Mouse (Mus musculus): ENCODE data around the gene Bcat1.

Bcat1 gene

GRCm38 (mm10) chr6:145009859-145010818 is 65.8 kb downstream of the Bcat1 start:
- no peak for DNase-seq (ENCODE audit: low spot score in 2 of 2)

DNA sequence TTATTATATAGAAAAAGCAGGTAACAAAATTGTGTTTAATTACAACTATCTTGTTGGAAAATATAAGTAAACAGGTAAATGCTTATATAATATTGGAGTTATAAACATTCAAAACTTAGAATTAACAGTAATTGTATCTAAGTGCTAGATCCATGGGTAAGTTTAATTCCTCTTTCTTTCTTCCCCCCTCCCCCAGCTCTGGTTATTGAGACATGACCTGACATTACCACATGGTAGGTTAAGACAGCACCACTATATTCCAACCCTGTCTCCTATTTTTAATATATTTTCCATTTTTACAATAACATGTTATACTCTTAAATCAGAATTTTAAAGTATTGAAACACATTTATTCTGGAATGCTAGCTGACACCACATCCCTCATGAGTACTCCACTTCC is 72.5 kb downstream of the Bcat1 start:
- DNase-seq (ENCODE audit: low spot score in 2 of 2): no peak

- DNase-seq (ENCODE audit: low spot score in 2 of 2): no peak
Measured at GRCm38 (mm10) chr6:145002094-145002936, 73.7 kb downstream of the Bcat1 start.

GRCm38 (mm10) chr6:145001493-145001892 is 74.5 kb downstream of the Bcat1 start:
- no peak for DNase-seq (ENCODE audit: low spot score in 2 of 2)

DNA sequence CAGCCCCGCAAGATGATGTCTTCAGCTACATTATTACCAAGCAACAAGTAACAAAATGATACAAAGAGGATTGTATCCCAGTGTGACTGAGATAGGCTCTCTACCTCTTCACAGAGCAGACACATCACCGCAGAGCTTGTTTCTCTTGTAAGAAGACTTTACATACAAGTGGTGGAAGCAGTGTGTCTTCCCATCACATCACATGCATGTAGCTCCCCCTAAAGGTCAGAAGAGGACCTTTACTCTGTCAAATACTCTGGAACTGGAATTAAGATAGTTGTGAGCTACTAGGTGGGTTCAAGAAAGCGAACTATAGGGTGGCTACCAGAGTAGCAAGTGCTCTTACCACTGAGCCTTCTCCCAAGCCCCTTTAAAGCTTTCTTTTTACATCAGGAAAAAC is 78.8 kb downstream of the Bcat1 start:
- no peak for DNase-seq (ENCODE audit: low spot score in 2 of 2)

DNA sequence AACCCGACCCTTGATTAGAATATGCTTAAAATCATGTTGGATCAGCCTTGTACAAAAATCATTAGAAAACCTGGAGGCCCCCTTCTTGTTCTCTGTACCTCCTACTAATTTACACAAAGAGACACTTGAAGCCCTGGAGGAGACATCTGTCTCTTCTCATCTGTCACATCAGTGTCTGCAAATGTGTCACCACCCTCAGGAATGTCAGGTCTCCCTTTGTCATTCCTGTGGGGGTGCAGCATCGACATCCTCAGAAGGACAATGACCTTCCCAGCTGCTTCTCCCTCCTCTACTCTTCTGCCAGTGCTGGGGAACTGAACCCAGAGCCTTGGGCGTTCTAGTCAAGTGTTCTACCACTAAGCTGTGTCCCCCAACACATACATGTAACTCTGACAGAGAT is 83.9 kb downstream of the Bcat1 start:
- DNase-seq (ENCODE audit: low spot score in 2 of 2): no peak

- DNase-seq (ENCODE audit: low spot score in 2 of 2): no peak
Measured at GRCm38 (mm10) chr6:144989193-144989592, 86.8 kb downstream of the Bcat1 start.

DNA sequence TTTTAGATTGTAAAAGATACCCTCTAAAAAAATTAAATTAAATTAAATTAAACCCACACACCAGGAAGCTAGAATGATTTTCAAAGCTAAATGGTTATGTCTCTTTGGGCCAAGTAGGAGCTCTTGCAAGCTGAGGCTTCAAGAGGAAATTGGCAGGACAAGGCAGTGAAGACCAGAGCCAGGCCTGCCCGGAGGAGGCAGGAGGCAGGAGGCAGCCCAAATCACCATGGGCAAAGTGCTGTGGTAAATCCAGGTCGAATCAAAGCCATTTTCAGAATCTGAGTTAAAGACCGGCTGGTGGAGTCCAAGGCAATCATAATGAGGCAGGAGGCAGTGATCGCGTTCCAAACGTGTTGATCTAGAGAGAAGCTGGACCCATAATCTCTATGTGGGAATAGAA is 88.3 kb downstream of the Bcat1 start:
- no peak for DNase-seq (ENCODE audit: low spot score in 2 of 2)

DNA sequence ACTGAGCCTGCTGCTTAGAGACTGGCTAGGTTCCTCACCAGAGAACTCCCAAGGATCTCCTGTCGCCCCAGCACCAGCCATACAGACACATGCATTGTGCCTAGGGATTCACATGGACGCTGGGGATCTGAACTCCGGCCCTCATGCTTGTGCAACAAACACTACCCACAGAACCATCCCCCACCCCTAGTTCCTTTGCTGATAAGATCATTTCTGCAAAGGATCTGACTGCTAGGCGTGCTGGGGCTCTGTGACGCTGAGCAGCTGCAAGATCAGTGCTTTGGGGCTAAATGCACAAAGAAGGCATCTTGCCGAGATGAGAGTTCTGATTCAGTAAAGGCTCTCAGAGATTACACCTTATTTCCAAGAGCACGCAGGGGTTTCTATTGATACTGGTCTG is 88.8 kb downstream of the Bcat1 start:
- no peak for DNase-seq (ENCODE audit: low spot score in 2 of 2)

- no peak for DNase-seq (ENCODE audit: low spot score in 2 of 2)
Measured at GRCm38 (mm10) chr6:144984221-144984620, 91.8 kb downstream of the Bcat1 start.

GRCm38 (mm10) chr6:144982093-144982492 is 93.9 kb downstream of the Bcat1 start:
- DNase-seq (ENCODE audit: low spot score in 2 of 2): no peak

DNA sequence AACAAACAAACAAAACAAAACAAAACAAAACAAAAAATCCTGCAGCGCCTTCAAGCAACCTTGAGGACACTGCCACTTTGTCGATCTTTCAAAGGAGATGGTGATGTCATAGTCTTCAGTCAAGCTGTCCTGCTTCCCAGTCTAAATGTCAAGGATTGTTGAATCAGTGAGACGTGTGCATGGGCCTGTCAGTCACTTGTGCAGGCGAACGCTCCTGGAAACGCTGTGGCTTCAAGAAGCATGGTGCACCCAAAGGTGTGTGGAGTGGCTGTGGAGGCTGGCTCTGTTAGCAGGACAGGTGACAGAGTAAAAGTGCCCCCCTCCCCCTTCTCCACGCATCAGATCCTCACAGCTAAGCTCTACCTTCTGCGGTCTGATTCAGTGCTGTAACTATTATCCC is 103.6 kb downstream of the Bcat1 start:
- no peak for DNase-seq (ENCODE audit: low spot score in 2 of 2)

GRCm38 (mm10) chr6:144970900-144971299 is 105.1 kb downstream of the Bcat1 start:
- no peak for DNase-seq (ENCODE audit: low spot score in 2 of 2)

GRCm38 (mm10) chr6:144967536-144967935 is 108.4 kb downstream of the Bcat1 start:
- DNase-seq (ENCODE audit: low spot score in 2 of 2): no peak

DNA sequence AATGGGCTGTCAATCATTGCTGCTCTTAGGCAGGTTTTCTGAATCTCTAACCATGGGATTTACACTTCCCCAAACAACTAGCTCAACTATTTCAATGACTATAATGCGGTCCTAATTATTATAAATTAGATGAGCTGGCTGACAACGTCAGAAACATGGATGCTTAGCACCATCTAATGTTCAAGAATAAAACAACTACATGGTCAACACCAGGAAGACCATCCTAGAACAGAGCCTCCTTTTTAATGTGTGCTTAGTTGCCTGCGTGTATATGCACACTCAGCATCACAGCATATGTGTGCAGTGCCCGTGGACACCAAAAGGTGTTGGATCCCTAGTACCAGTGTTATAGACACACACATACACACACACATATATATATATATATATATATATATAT is 111.8 kb downstream of the Bcat1 start:
- DNase-seq (ENCODE audit: low spot score in 2 of 2): no peak

DNA sequence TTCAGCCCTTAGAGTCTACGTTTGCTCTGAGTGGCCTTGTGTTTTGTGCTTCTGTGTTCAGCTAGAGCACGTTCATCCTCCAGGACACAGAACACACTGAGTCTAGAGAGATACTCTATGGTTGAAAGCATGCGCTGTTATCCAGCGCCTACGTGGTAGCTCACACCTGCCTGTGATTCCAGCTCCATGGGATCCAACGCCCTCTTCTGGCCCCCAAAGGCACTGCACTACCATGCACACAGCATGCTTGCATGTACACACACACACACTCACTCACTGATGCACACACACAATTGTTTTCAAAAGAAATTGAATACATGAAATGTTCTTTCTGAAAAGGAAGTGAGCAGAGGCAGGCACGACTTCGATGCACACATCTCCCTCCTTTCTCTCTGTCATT is 112.8 kb downstream of the Bcat1 start:
- DNase-seq (ENCODE audit: low spot score in 2 of 2): no peak

DNA sequence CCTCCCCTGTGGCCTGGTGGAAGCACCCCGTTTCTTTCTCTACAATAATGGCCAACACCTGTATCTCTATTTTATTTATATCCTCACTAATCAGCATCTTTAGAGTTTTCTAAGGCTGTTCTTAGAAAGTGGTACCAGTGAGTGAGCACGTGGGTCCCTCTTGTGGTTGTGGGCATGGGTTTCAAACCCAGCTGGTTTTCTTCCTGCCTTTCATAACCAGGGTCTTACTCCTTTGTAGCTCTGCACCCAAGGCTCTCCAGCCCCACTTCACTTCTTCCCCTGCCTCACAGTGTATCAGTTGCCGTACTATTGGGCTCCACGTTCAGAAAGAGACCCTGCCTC is 114.0 kb downstream of the Bcat1 start:
- peak in 1 of 2 experiments; percentile 3 for DNase-seq (ENCODE audit: low spot score in 2 of 2)

GRCm38 (mm10) chr6:144961253-144962012 is 114.6 kb downstream of the Bcat1 start:
- no peak for DNase-seq (ENCODE audit: low spot score in 2 of 2)

- DNase-seq (ENCODE audit: low spot score in 2 of 2): no peak
Measured at GRCm38 (mm10) chr6:144955887-144956547, 120.0 kb downstream of the Bcat1 start.

- DNase-seq (ENCODE audit: low spot score in 2 of 2): no peak
Measured at GRCm38 (mm10) chr6:144952885-144953284, 123.1 kb downstream of the Bcat1 start.
